Mouse (Mus musculus): ENCODE measurements at regions not wholly inside any gene's neighbourhood (a gene's known extent, or its start where the extent isn't known, plus 50 kb on each side); places are given as distances from the start of the nearest gene placed in this dataset.

- peak in 1 of 2 experiments; percentile 46 for DNase-seq (ENCODE audit: low spot score in 2 of 2)
These were observed 54.2 kb upstream of the Rfpl4b start for GRCm38 (mm10) chr10:38875667-38876245.

DNA sequence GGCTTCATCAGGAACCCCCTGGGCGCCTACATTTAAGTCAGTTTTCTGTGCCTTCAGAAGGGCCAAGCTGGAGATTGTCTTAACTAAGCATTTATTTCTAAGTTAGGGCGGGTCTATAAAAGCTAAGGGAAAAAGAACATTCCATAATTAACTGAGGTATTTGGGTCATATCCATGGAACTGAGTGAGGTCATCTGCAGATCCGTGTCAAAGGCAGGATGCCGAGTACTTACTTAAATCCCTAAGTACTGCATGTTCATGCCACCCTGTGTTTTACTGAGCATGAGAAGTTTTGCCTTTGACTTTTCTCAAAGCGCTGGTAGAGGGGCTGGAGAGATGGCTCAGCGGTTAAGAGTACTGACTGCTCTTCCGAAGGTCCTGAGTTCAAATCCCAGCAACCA lies 57.7 kb upstream of the Rfpl4b start:
- no peak for DNase-seq (ENCODE audit: low spot score in 2 of 2)

DNA sequence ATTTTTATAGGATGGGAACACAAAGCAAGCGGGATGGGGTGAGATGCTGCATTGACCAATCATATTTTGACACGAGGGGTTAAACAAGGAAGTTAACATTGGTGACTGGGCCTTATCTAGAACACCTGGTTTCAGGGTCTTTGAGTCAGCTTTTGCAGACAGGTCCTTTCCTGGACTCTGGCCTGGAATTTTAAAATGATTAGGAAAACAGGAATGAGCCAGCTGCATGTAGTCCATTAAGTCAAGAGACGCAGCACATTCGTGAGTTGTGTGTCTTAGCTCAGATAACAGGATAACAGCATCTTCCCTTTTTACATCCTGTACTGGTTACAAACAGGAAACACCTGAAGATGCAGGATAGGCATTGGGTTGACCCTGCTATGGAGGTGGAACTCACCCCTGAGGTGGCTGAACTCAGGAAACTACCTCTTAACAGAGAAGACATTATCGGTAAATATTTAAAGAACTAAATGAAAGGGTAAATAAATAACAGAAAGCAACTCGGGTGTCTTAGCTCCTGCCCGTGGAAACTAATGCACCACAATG lies 59.1 kb upstream of the Rfpl4b start:
- peak; percentile 18 to 61 for DNase-seq (ENCODE audit: low spot score in 2 of 2)

DNA sequence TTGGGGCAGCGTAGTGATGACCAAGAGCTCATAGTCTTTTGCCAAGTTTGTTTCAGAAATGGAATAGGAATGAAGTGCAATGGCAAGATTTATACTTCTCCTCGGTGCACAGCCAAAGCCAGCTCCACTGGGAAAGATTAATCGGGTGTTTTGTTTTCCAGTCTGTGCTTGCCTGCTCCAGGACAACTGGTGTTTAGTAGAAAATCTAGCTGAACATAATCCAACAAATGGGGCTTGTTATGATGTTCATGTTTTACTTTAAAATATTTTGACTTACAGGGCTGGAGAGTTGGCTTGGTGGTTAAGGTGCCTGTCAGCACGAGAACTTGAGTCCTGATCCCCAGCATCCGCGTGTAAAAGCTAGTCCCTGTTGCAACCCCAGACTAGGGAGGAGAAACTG lies 60.6 kb upstream of the Rfpl4b start:
- DNase-seq (ENCODE audit: low spot score in 2 of 2), result peak; percentile 63 to 72

- DNase-seq (ENCODE audit: low spot score in 2 of 2), result peak; percentile 43 to 54
These were observed 62.4 kb upstream of the Rfpl4b start for GRCm38 (mm10) chr10:38883816-38884599.

- no peak for DNase-seq (ENCODE audit: low spot score in 2 of 2)
These were observed 63.1 kb upstream of the Rfpl4b start for GRCm38 (mm10) chr10:38884641-38885040.

DNA sequence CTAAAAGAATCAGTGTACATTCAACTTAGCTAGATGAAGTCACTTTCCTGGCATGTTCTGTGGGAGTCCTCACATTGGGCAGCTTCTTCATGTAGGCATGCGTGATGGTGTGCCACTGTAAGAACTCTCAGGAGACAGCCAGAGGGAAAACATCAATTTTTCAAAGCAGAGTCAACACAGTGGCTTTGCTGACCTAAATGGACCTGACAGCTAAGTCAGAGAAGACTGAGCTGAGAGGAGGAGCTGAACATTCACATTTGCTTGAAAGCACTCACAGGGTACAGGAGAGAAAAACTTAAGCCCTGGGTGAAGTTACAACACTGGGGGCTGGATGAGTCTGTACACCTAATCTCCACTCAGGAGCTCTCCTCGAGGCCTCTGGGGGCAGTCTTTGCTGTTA lies 64.9 kb upstream of the Rfpl4b start:
- DNase-seq (ENCODE audit: low spot score in 2 of 2), result no peak

- DNase-seq (ENCODE audit: low spot score in 2 of 2), result no peak
These were observed 66.3 kb upstream of the Rfpl4b start for GRCm38 (mm10) chr10:38887896-38888295.

DNA sequence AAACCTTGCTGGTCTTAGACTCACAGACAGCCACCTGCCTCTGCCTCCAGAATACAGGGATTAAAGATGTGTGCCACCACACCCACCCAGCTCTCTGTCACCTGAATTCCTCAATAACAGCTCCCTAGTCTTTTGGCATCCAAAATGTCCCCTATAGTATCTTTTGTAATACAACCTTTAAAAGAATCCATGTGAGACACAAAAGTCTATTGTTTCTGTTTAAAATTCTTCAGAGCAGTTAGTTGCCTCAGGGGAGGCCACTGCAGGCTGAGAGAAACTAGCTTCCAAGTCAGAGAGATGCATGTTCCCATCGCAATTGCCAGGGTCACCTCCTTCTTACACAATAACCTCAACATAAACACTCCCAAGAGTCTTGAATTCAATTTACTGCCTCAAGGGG lies 70.6 kb upstream of the Lama4 start:
- DNase-seq (ENCODE audit: low spot score in 2 of 2), result no peak

DNA sequence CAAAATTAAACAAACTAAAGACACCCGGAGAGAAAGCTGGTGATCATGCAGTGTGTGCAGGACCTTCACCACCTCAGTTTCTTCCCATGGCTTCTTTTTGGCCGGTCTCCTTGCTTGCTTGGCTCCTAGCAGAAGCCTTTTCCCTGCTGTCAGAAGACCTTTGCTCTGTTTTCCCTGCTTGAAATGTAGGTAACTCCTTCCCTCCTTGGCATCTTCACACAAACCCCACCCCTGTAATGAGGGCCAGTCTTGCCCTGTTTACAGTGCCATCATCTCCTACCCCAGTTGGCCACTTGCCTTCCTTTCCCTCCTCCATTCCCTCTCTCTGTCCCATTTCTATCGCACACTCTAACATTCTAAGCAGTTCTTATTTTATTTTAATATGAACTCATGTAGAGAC lies 69.7 kb upstream of the Lama4 start:
- DNase-seq (ENCODE audit: low spot score in 2 of 2), result no peak

DNA sequence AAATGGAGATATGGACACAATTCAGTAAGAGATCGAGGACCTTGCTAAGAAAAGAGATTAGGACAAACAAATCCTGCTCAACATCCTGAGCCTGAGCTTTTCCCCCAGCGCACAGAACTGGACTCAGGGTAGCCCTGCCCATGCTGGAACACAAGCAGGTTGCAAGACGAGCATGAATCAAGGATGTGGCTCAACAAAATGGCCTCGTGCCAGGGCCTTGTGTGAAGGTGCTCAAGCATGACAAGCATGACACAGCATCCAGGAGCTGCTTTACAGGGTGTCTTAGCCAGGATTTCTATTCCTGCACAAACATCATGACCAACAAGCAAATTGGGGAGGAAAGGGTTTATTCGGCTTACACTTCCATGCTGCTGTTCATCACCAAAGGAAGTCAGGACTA lies 67.7 kb upstream of the Lama4 start:
- DNase-seq (ENCODE audit: low spot score in 2 of 2), result no peak

- no peak for DNase-seq (ENCODE audit: low spot score in 2 of 2)
These were observed 59.2 kb upstream of the Lama4 start for GRCm38 (mm10) chr10:38906121-38906520.

DNA sequence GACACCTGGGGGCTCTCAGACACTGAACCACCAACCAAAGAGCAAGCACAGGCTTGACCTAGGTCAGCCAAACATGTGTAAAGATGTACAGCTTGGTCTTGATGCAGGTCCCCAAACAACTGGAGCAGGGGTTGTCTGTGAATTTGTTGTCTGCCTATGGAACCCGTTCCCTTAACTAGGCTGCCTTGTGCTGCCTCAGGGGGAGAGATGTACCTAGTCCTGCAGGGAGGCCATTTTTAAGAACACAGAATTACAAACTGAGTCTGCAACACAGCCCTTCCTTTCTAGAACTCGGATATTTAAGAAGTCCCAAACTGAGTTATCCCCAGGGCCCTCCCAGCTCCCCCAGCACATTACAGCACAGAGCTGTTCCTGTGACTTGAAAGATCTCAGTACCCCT lies 57.5 kb upstream of the Lama4 start:
- DNase-seq (ENCODE audit: low spot score in 2 of 2), result no peak

- DNase-seq (ENCODE audit: low spot score in 2 of 2), result peak; percentile 83 to 87
These were observed 57.0 kb upstream of the Lama4 start for GRCm38 (mm10) chr10:38908277-38908676.

GRCm38 (mm10) chr10:38909152-38909732 lies 56.1 kb upstream of the Lama4 start:
- DNase-seq (ENCODE audit: low spot score in 2 of 2), result no peak

DNA sequence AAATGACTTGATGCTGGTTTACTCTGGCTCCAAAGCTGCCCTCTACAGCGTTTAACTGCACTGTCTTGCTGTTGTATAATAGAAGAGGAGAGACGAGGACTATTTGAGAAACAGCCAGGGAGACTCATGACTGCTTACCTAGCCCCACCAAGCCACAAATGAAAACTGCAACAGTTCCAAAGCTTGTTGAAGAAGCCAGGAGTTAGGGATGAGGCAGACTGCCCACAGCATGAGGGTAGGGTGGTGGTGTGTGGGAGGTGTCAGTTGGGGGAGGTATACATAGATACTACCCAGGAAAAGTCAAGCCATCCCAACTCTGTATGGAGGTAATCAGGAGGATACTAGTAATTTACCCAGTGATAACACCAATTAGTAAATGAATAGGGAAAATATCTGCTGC lies 55.5 kb upstream of the Lama4 start:
- DNase-seq (ENCODE audit: low spot score in 2 of 2), result no peak

GRCm38 (mm10) chr10:38913013-38913412 lies 52.3 kb upstream of the Lama4 start:
- DNase-seq (ENCODE audit: low spot score in 2 of 2), result peak in 1 of 2 experiments; percentile 31
